Mouse (Mus musculus) embryonic facial prominence, embryonic 14.5 days (tissue): Measurements from ENCODE around the gene Csf2rb. TPM values are rescaled to one million over a fixed set of nuclear protein-coding genes. Genes with fewer than 3 reads are reported as not detected.
"Not testable (repeated sequence)": the region's sequence is repeated elsewhere in the genome, so short reads cannot be mapped to it uniquely, and the experiment has no call there.

Source experiments
- ATAC-seq: fragments of 200-750 bp; cut with Nextera tagmentation; 2 replicates; pipeline ENCODE4 v1.8.0; 2017; ENCODE audit warnings: low read depth, moderate number of reproducible peaks, moderate TSS enrichment
- DNase-seq: peaks from one replicate; pipeline ENCODE4 v3.0.0-alpha.2; 2015; ENCODE audit warnings: low spot score
- H3K27ac ChIP-seq: fragments of 300-500 bp; sonication (generic); replicated peaks from 2 replicates; pipeline ENCODE4 v1.5.1; 2014; ENCODE audit warnings: low read depth, mild to moderate bottlenecking, low read length, moderate library complexity
- H3K27me3 ChIP-seq: fragments of 300-500 bp; sonication (generic); replicated peaks from 2 replicates; pipeline ENCODE4 v1.6.1; 2014; ENCODE audit warnings: low read length; ENCODE audit not compliant: control insufficient read depth, insufficient read depth
- H3K36me3 ChIP-seq: fragments of 300-500 bp; sonication (generic); 2 replicates; pipeline ENCODE4 v1.6.1; 2014; ENCODE audit warnings: low read length, mixed read lengths; ENCODE audit not compliant: control insufficient read depth, insufficient read depth
- H3K4me1 ChIP-seq: fragments of 300-500 bp; sonication (generic); 2 replicates; pipeline ENCODE4 v1.6.1; 2014; ENCODE audit warnings: antibody characterized with exemption, low read length; ENCODE audit not compliant: control insufficient read depth, insufficient read depth
- H3K4me2 ChIP-seq: fragments of 300-500 bp; sonication (generic); 2 replicates; pipeline ENCODE4 v1.6.1; 2014; ENCODE audit warnings: low read depth, mild to moderate bottlenecking, low read length, moderate library complexity, mixed read lengths
- H3K4me3 ChIP-seq: fragments of 300-500 bp; sonication (generic); 2 replicates; pipeline ENCODE4 v1.5.1; 2014; ENCODE audit warnings: low read depth, mild to moderate bottlenecking, low read length
- H3K9ac ChIP-seq: fragments of 300-500 bp; sonication (generic); 2 replicates; pipeline ENCODE4 v1.6.1; 2014; ENCODE audit warnings: low read depth, mild to moderate bottlenecking, low read length, moderate library complexity, mixed read lengths
- H3K9me3 ChIP-seq: fragments of 300-500 bp; sonication (generic); 2 replicates; pipeline ENCODE4 v1.6.1; 2016; ENCODE audit warnings: low read length; ENCODE audit not compliant: control insufficient read depth
- WGBS: fragments of 180-500 bp; shearing (Covaris S2); extraction: QIAGEN DNeasy Blood & Tissue Kit; methylation state at CpG from one replicate; pipeline ENCODE4 v1.1.7; 2014; 5-methylcytosine and 5-hydroxymethylcytosine counted together
- polyA plus RNA-seq: library from polyadenylated mRNA; unstranded; fragments of >200 nt; fragmentation: Nextera tagmentation; extraction: Ambion mirVana; gene quantifications from 2 replicates; pipeline ENCODE4 v1.2.1, GENCODE M21; 2014

Csf2rb gene
- polyA plus RNA-seq, 1 experiment from 2014 or later = 4.6 TPM

DNA sequence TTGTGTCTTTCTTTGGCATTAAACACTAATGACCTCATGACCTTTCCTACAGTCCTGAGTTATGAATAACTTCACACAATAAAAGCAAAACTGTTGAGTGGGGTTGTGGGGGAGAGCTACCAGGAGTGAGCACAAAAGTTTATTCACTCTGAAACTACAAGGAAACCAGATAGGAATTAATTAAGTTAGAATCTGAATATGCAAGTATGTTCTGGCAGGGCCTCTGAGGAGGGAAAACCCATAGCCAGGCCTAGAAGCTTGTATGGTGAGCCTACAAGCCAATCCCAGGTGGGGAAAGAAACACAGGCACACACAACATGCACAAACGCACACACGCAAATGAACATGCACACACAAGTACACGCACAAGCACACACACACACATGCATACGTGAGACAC is 22.8 kb upstream of the Csf2rb start:
- no peaks in the 10 kb centered on the region for H3K36me3 ChIP-seq
- ATAC-seq = no peak
- H3K27me3 ChIP-seq = no peaks in the 10 kb centered on the region
- no peaks in the 10 kb centered on the region for H3K9me3 ChIP-seq
- no peak overlapping the region for H3K4me2 ChIP-seq
- DNase-seq = no peak
- H3K27ac ChIP-seq = no peak overlapping the region
- H3K4me3 ChIP-seq = no peak overlapping the region
- no peak overlapping the region for H3K9ac ChIP-seq
- no peaks in the 10 kb centered on the region for H3K4me1 ChIP-seq
- WGBS = 96% methylated on average over 4 of the region's 4 CpGs

DNA sequence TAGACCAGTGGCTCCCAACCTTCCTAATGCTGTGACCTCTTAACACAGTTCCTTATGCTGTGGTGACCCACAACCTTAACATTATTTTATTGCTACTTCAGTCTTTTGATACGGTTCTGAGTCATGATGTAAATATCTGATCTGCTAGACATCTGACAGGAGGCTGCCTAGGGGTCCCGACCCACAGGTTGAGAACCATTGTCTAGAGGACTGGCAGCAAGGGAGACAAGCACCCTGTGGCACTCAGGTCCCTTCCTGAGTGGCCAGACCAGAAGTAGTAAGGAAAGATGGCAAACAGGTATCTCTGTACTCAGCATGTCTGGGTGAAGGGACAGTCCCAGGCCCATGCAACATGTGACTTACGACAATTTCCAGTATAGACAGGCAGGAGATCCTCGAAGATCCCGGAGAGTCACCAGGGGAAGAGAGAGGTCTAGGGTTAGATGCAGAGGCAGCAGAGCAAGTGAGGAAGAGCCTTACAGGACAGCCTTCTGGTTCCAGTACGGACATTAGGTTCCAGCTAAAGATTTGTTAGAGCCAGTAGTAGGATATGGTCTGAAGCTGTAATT is 21.8 kb upstream of the Csf2rb start:
- WGBS = 84% methylated on average over 6 of the region's 6 CpGs
- Histone ChIP-seq H3K9ac (no peak overlapping the region), H3K27me3 (no peaks in the 10 kb centered on the region), H3K36me3 (no peaks in the 10 kb centered on the region), H3K9me3 (no peaks in the 10 kb centered on the region), H3K4me1 (no peaks in the 10 kb centered on the region), H3K27ac (no peak overlapping the region), H3K4me2 (no peak overlapping the region), H3K4me3 (no peak overlapping the region)
- ATAC-seq = no peak
- DNase-seq = no peak

DNA sequence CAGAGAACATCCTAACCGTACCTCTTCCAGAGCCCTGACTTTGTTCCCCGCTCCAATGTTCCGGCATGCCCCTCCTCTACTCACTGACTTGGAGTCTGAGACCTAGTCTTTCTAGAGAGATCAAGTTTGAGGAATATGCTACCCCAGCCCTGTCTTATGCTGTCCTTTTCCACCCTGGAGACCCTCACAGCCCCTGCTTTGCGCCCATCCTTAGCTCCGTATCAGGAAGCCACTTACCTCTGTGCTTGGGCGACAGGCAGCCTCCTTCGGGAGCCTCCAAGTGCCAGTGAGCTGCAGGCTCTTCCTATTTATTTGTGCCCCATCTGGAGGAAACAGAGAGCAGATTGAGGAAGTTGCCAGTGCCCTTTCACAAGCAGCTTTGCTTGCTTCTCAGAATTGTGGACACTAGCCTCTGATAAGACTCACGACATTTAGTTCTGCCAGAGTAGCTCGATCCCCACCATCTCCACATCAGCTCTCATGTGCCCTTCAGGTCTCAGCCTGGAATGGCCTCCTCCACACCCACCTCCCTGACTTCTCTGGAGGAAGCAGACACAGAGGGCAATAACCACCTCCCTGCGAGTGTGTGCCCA is 20.1 kb upstream of the Csf2rb start, which contains the start of gene Csf2rb2:
Gene Csf2rb2, minus strand, starts transcription at position 381 of the 593 bp plus-strand sequence.
- Histone ChIP-seq H3K27ac (no peak within 1 kb of the TSS), H3K4me1 (no peaks in the 10 kb centered on the region), H3K9ac (no peak within 1 kb of the TSS), H3K36me3 (no peaks in the 10 kb centered on the region), H3K9me3 (no peaks in the 10 kb centered on the region), H3K27me3 (no peaks in the 10 kb centered on the region), H3K4me2 (no peak within 1 kb of the TSS), H3K4me3 (no peak within 1 kb of the TSS)
- 81% methylated on average over 10 of the region's 10 CpGs for WGBS
- ATAC-seq = no peak
- peak; percentile 6 for DNase-seq

DNA sequence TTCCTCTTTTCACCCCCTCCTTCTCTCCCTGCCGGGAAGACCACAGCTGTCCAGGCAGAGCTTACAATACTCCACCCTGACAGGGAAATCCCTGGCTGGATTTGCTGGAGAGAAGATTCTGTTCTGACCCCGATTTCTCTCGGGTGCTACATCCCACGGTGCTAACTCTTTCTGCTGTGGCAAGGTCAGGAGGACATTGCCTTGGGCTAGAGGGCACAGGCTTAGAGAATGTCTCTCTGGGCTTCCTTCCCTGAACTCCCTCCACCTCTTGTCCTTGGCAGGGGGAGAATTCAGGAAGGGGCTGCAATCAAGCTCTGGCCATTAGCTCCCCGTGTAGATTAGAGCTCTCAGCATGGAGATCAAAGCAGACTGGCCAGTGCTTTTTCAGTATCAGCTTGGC is 15.7 kb upstream of the Csf2rb start:
- DNase-seq = peak; percentile 22
- no peaks in the 10 kb centered on the region for H3K4me1 ChIP-seq
- no peaks in the 10 kb centered on the region for H3K27me3 ChIP-seq
- no peak overlapping the region for H3K27ac ChIP-seq
- WGBS = 14% methylated on average over 5 of the region's 5 CpGs
- no peak overlapping the region for H3K9ac ChIP-seq
- H3K9me3 ChIP-seq = no peaks in the 10 kb centered on the region
- no peak for ATAC-seq
- no peak overlapping the region for H3K4me2 ChIP-seq
- no peaks in the 10 kb centered on the region for H3K36me3 ChIP-seq
- H3K4me3 ChIP-seq = no peak overlapping the region

DNA sequence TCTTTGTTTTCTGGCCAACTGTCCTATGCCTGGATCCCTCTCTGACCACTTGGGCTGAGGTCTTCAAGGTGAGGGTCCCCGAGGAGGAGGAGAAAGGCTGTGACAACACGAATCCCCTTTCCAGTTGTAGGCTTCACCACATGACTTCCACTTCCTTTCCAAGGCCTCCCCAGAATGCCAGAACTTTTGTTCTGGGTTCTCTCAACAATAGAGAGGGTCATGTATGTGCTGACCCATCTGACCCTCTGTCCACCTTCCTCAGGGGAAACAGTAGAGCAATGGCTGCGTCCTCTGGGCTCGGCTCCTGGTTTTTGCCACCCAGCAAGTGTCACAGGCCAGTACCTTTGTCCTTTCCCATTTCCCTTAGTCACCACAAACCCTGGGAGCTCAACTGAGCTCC is 14.6 kb upstream of the Csf2rb start:
- Histone ChIP-seq H3K27me3 (no peaks in the 10 kb centered on the region), H3K9ac (no peak overlapping the region), H3K4me1 (no peaks in the 10 kb centered on the region), H3K4me3 (no peak overlapping the region), H3K9me3 (no peaks in the 10 kb centered on the region), H3K36me3 (no peaks in the 10 kb centered on the region), H3K27ac (no peak overlapping the region), H3K4me2 (no peak overlapping the region)
- 74% methylated on average over 4 of the region's 4 CpGs for WGBS
- no peak for DNase-seq
- no peak for ATAC-seq

DNA sequence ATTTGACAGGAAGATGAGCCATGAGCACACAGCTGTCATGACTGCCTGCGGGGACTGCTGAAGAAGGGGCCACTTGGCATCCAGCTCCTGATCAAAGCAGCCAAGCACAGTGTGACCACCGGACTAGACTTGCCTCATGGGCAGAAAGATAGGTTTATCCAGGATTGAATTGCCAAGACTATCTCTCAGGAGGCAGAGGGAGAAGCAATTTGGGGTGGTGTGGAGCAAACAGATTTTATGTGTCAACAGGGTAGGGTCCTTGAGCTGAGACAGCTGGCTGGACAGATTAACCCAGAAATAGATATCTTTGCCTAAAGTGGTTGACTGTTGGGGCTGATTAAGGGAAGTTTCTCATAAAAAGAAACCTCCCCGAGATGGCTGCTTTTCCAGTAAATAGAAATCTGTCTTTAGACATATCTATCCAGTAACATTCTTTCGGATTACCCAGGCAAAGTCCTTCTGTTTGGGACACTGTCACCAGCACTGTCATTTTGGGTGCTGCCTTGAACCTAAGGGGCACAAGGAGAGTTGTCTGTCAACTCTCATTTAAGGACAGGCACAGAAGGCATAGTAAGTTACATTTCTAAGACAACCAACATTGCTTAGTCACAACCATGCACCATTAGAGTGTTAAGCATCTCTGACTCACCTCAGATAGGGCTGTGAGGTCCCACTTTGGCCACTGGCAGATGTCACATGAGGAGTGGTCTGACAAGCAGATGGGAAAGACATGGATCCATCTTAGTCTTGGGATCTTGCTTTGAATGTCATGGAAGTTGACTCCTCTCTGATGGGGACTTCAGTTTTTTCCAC is 12.9 kb upstream of the Csf2rb start:
- not testable (repeated sequence) for H3K36me3 ChIP-seq, H3K4me1 ChIP-seq, H3K4me3 ChIP-seq, H3K9ac ChIP-seq, DNase-seq, H3K27me3 ChIP-seq, ATAC-seq, H3K27ac ChIP-seq, H3K4me2 ChIP-seq, H3K9me3 ChIP-seq
- WGBS = 68% methylated on average over 4 of the region's 4 CpGs

DNA sequence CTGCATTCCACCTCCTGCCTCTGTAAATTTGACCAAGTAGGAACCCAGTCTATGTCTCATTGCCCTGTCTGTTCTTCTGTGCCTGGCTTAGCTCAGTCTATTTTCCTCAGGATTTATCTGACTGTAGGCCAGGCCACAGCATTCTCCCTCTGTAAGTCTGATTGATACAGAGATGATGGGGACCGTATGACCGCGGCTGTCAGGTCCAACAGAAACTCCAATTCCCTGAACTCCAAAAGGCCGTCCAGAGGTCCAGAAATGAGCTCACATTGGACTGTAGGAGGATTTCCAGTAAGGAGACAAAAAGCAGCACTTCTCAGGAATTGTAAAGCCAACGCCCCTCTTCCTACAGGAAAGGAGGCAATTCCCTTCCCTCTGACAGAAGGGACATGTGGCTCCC is 11.9 kb upstream of the Csf2rb start:
- H3K4me1 ChIP-seq, ATAC-seq, DNase-seq, H3K9ac ChIP-seq, H3K27ac ChIP-seq, H3K4me3 ChIP-seq, H3K4me2 ChIP-seq, H3K27me3 ChIP-seq, H3K9me3 ChIP-seq, H3K36me3 ChIP-seq: not testable (repeated sequence)
- 82% methylated on average over 4 of the region's 5 CpGs for WGBS

DNA sequence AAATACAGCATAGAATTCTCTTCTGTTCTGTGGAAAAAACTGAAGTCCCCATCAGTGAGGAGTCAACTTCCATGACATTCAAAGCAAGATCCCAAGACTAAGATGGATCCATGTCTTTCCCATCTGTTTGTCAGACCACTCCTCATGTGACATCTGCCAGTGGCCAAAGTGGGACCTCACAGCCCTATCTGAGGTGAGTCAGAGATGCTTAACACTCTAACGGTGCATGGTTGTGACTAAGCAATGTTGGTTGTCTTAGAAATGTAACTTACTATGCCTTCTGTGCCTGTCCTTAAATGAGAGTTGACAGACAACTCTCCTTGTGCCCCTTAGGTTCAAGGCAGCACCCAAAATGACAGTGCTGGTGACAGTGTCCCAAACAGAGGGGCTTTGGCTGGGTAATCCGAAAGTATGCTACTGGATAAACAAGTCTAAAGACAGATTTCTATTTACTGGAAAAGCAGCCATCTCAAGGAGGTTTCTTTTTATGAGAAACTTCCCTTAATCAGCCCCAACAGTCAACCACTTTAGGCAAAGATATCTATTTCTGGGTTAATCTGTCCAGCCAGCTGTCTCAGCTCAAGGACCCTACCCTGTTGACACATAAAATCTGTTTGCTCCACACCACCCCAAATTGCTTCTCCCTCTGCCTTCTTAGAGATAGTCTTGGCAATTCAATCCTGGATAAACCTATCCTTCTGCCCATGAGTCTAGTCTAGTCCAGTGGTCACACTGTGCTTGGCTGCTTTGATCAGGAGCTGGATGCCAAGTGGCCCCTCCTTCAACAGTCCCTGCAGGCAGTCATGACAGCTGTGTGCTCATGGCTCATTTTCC is 7.0 kb upstream of the Csf2rb start:
- DNase-seq, H3K27ac ChIP-seq, H3K4me2 ChIP-seq, H3K27me3 ChIP-seq, H3K9me3 ChIP-seq, H3K9ac ChIP-seq, H3K4me1 ChIP-seq, H3K4me3 ChIP-seq, ATAC-seq, H3K36me3 ChIP-seq: not testable (repeated sequence)
- WGBS = 76% methylated on average over 2 of the region's 2 CpGs
